Mouse (Mus musculus) MEL (cell line): ENCODE measurements around the gene Bpifb3. TPM values are rescaled to one million over a fixed set of nuclear protein-coding genes. Genes with fewer than 3 reads are reported as not detected.

ENCODE experiments used
- DNase-seq: peaks from one replicate; pipeline ENCODE4 v3.0.0; 2011; ENCODE audit warnings: low read depth, low spot score
- H3K27ac ChIP-seq: 2 replicates; pipeline ENCODE4 v1.5.1; 2012; ENCODE audit warnings: low read depth, mild to moderate bottlenecking, control low read depth, low read length, moderate library complexity; ENCODE audit not compliant: control insufficient read depth
- H3K27me3 ChIP-seq, 2 experiments: fragments of 150-350 bp in 1 of 2; sonication (generic) in 1 of 2; 2 replicates each; pipeline ENCODE4 v1.6.1; 2012; ENCODE audit warnings: low read length in 2 of 2, mild to moderate bottlenecking in 2 of 2, improper control_type of control experiment in 1 of 2, moderate library complexity in 1 of 2; ENCODE audit not compliant: insufficient read depth in 2 of 2, control insufficient read depth in 1 of 2
- H3K36me3 ChIP-seq, 2 experiments: 2 replicates each; pipeline ENCODE4 v1.6.1; 2012 to 2014; ENCODE audit warnings: low read length in 2 of 2, improper control_type of control experiment in 1 of 2, inconsistent platforms in 1 of 2, mild to moderate bottlenecking in 1 of 2; ENCODE audit not compliant: insufficient read depth in 2 of 2, control insufficient read depth in 1 of 2
- H3K4me1 ChIP-seq, 2 experiments: fragments of 150-350 bp in 1 of 2; sonication (generic) in 1 of 2; 2 replicates each; pipeline ENCODE4 v1.6.1; 2012; ENCODE audit warnings: low read length in 2 of 2, improper control_type of control experiment in 1 of 2, mild to moderate bottlenecking in 1 of 2; ENCODE audit not compliant: insufficient read depth in 2 of 2, control insufficient read depth in 1 of 2
- H3K4me3 ChIP-seq, 2 experiments: fragments of 150-350 bp in 1 of 2; sonication (generic) in 1 of 2; 2 replicates each; pipeline ENCODE4 v1.5.1; 2012; ENCODE audit warnings: low read depth in 2 of 2, low read length in 2 of 2, mild to moderate bottlenecking in 2 of 2, moderate library complexity in 2 of 2, control low read depth in 1 of 2, improper control_type of control experiment in 1 of 2; ENCODE audit not compliant: control insufficient read depth in 1 of 2, insufficient read depth in 1 of 2
- H3K79me2 ChIP-seq: 2 replicates; pipeline ENCODE4 v1.6.1; 2012; ENCODE audit warnings: mild to moderate bottlenecking, low read length, moderate library complexity; ENCODE audit not compliant: control insufficient read depth, poor library complexity, insufficient read depth
- H3K9ac ChIP-seq: 2 replicates; pipeline ENCODE4 v1.6.1; 2012; ENCODE audit warnings: low read depth, mild to moderate bottlenecking, control low read depth, low read length, moderate library complexity; ENCODE audit not compliant: control insufficient read depth, poor library complexity, severe bottlenecking
- H3K9me3 ChIP-seq: fragments of 150-350 bp; sonication (generic); replicated peaks from 2 replicates; pipeline ENCODE4 v1.6.1; 2012; ENCODE audit warnings: mild to moderate bottlenecking, low read length, improper control_type of control experiment, moderate library complexity; ENCODE audit not compliant: insufficient read depth
- BHLHE40 ChIP-seq: IDR thresholded peaks from 2 replicates; pipeline ENCODE4 v1.6.1; 2012; ENCODE audit warnings: low read depth, mild to moderate bottlenecking, inconsistent platforms, low read length, improper control_type of control experiment, borderline replicate concordance
- CTCF ChIP-seq, 3 experiments: IDR thresholded peaks in 2 of 3; conservative IDR thresholded peaks in 1 of 3; 2 replicates each; pipeline ENCODE4 v1.5.1; 2011 to 2012; ENCODE audit warnings: low read length in 3 of 3, low read depth in 2 of 3, mild to moderate bottlenecking in 2 of 3, improper control_type of control experiment in 1 of 3, inconsistent platforms in 1 of 3, mixed read lengths in 1 of 3, moderate library complexity in 1 of 3; ENCODE audit not compliant: control insufficient read depth in 1 of 3, insufficient read depth in 1 of 3, poor library complexity in 1 of 3, severe bottlenecking in 1 of 3
- E2F4 ChIP-seq: IDR thresholded peaks from 2 replicates; pipeline ENCODE4 v1.6.1; 2011; ENCODE audit warnings: low read depth, low read length, improper control_type of control experiment, borderline replicate concordance
- EP300 ChIP-seq, 2 experiments: IDR thresholded peaks; 2 replicates each; pipeline ENCODE4 v1.6.1; 2011; ENCODE audit warnings: improper control_type of control experiment in 2 of 2, low read length in 2 of 2, low read depth in 1 of 2, mild to moderate bottlenecking in 1 of 2
- ETS1 ChIP-seq: IDR thresholded peaks from 2 replicates; pipeline ENCODE4 v1.6.1; 2012; ENCODE audit warnings: low read depth, mild to moderate bottlenecking, inconsistent platforms, low read length, improper control_type of control experiment, moderate library complexity
- HCFC1 ChIP-seq: IDR thresholded peaks from 2 replicates; pipeline ENCODE4 v1.6.1; 2012; ENCODE audit warnings: low read depth, mild to moderate bottlenecking, inconsistent platforms, low read length, improper control_type of control experiment, moderate library complexity
- JUND ChIP-seq: IDR thresholded peaks from 2 replicates; pipeline ENCODE4 v1.6.1; 2011; ENCODE audit warnings: low read depth, mild to moderate bottlenecking, improper control_type of control experiment, low read length
- MXI1 ChIP-seq: IDR thresholded peaks from 2 replicates; pipeline ENCODE4 v1.6.1; 2011; ENCODE audit warnings: mild to moderate bottlenecking, low read depth, low read length, improper control_type of control experiment
- MYC ChIP-seq: IDR thresholded peaks from 2 replicates; pipeline ENCODE4 v1.6.1; 2011; ENCODE audit warnings: low read depth, mild to moderate bottlenecking, low read length, improper control_type of control experiment, moderate library complexity
- NELFE ChIP-seq: IDR thresholded peaks from 2 replicates; pipeline ENCODE4 v1.6.1; 2011; ENCODE audit warnings: low read depth, low read length, improper control_type of control experiment
- NRF1 ChIP-seq: IDR thresholded peaks from 2 replicates; pipeline ENCODE4 v1.6.1; 2014; ENCODE audit warnings: low read depth, mild to moderate bottlenecking, inconsistent platforms, low read length, improper control_type of control experiment, moderate library complexity; ENCODE audit not compliant: poor library complexity, insufficient read depth, severe bottlenecking
- POLR2A ChIP-seq, 2 experiments: IDR thresholded peaks; 2 replicates each; pipeline ENCODE4 v1.6.1; 2011 to 2012; ENCODE audit warnings: low read length in 2 of 2, mild to moderate bottlenecking in 2 of 2, control low read depth in 1 of 2, improper control_type of control experiment in 1 of 2, low read depth in 1 of 2, moderate library complexity in 1 of 2; ENCODE audit not compliant: control insufficient read depth in 1 of 2, insufficient read depth in 1 of 2, poor library complexity in 1 of 2
- RAD21 ChIP-seq: IDR thresholded peaks from 2 replicates; pipeline ENCODE4 v1.6.1; 2011; ENCODE audit warnings: mild to moderate bottlenecking, low read depth, low read length, improper control_type of control experiment
- SMC3 ChIP-seq: IDR thresholded peaks from 2 replicates; pipeline ENCODE4 v1.6.1; 2011; ENCODE audit warnings: low read depth, low read length, improper control_type of control experiment
- UBTF ChIP-seq: IDR thresholded peaks from 2 replicates; pipeline ENCODE4 v1.6.1; 2012; ENCODE audit warnings: low read depth, mild to moderate bottlenecking, inconsistent platforms, low read length, improper control_type of control experiment, moderate library complexity, borderline replicate concordance; ENCODE audit not compliant: insufficient read depth
- USF2 ChIP-seq, 2 experiments: IDR thresholded peaks; 2 replicates each; pipeline ENCODE4 v1.6.1; 2011 to 2012; ENCODE audit warnings: improper control_type of control experiment in 2 of 2, low read length in 2 of 2, borderline replicate concordance in 1 of 2, inconsistent platforms in 1 of 2, low read depth in 1 of 2, mild to moderate bottlenecking in 1 of 2; ENCODE audit not compliant: insufficient read depth in 1 of 2
- ZKSCAN1 ChIP-seq: IDR thresholded peaks from 2 replicates; pipeline ENCODE4 v1.6.1; 2012; ENCODE audit warnings: low read depth, mild to moderate bottlenecking, inconsistent platforms, low read length, improper control_type of control experiment, moderate library complexity
- polyA plus RNA-seq, 2 experiments: library from polyadenylated mRNA; stranded (reverse) in 1 of 2; unstranded in 1 of 2; fragments of >175 nt in 1 of 2; fragments of >200 nt in 1 of 2; gene quantifications; 2 replicates each; pipeline versions ENCODE4 v1.2.1 to v1.2.4; 2012; ENCODE audit warnings: low replicate concordance in 2 of 2, low read depth in 1 of 2; ENCODE audit not compliant: insufficient read length in 2 of 2, insufficient read depth in 1 of 2, missing spikeins in 1 of 2
- total RNA-seq: library from RNA; depleted of rRNA; stranded (reverse); fragments of 300-350 nt; gene quantifications from 2 replicates; pipeline ENCODE4 v1.2.3, GENCODE M21; 2012

Bpifb3 gene
- total and polyA plus RNA-seq, 3 experiments: not detected

- Histone ChIP-seq H3K9ac (no peak overlapping the region), H3K27me3 (no peaks in the 10 kb centered on the region), H3K27ac (no peak overlapping the region), H3K9me3 (no peaks in the 10 kb centered on the region), H3K36me3 (no peaks in the 10 kb centered on the region), H3K79me2 (no peaks in the 10 kb centered on the region), H3K4me3 (no peak overlapping the region), H3K4me1 (no peaks in the 10 kb centered on the region)
- TF ChIP-seq E2F4: no peak
- no peak for TF ChIP-seq JUND
- TF ChIP-seq USF2 (IDR thresholded peaks at IDR 0.05; ENCODE audit: borderline replicate concordance in 1 of 2, insufficient read depth in 1 of 2, low read depth in 1 of 2, low read length in 2 of 2): no peak
- TF ChIP-seq BHLHE40: no peak
- no peak for TF ChIP-seq NRF1
- no peak for DNase-seq
Measured at GRCm38 (mm10) chr2:153931125-153931524, 13.1 kb downstream of the Bpifb3 start.

GRCm38 (mm10) chr2:153933311-153933710, 15.3 kb downstream of the Bpifb3 start:
- H3K4me1 ChIP-seq: no peaks in the 10 kb centered on the region
- H3K9ac ChIP-seq: no peak overlapping the region
- no peaks in the 10 kb centered on the region for H3K36me3 ChIP-seq
- H3K79me2 ChIP-seq: no peaks in the 10 kb centered on the region
- no peaks in the 10 kb centered on the region for H3K9me3 ChIP-seq
- no peak for TF ChIP-seq ZKSCAN1
- no peak for DNase-seq
- H3K4me3 ChIP-seq: no peak overlapping the region
- H3K27ac ChIP-seq: no peak overlapping the region
- H3K27me3 ChIP-seq: no peaks in the 10 kb centered on the region

GRCm38 (mm10) chr2:153935348-153935747, 17.3 kb downstream of the Bpifb3 start:
- Histone ChIP-seq H3K36me3 (no peaks in the 10 kb centered on the region), H3K9ac (no peak overlapping the region), H3K9me3 (no peaks in the 10 kb centered on the region), H3K27me3 (no peaks in the 10 kb centered on the region), H3K4me3 (no peak overlapping the region), H3K79me2 (no peaks in the 10 kb centered on the region), H3K4me1 (no peaks in the 10 kb centered on the region), H3K27ac (no peak overlapping the region)
- TF ChIP-seq CTCF (IDR thresholded peaks at IDR 0.05 in 2 of 3, conservative IDR thresholded peaks at IDR 0.05 in 1 of 3; ENCODE audit: control insufficient read depth in 1 of 3, insufficient read depth in 1 of 3, low read depth in 2 of 3, low read length in 3 of 3, poor library complexity in 1 of 3, severe bottlenecking in 1 of 3) (peak in 1 of 3 experiments; percentile 26; a peak in 1 of 6 replicates), BHLHE40 (no peak)
- DNase-seq: no peak

- H3K27me3 ChIP-seq: no peaks in the 10 kb centered on the region
- TF ChIP-seq CTCF (IDR thresholded peaks at IDR 0.05 in 2 of 3, conservative IDR thresholded peaks at IDR 0.05 in 1 of 3; ENCODE audit: control insufficient read depth in 1 of 3, insufficient read depth in 1 of 3, low read depth in 2 of 3, low read length in 3 of 3, poor library complexity in 1 of 3, severe bottlenecking in 1 of 3) (no peak), RAD21 (no peak), MXI1 (no peak), NRF1 (no peak), POLR2A (IDR thresholded peaks at IDR 0.05; ENCODE audit: control insufficient read depth in 1 of 2, insufficient read depth in 1 of 2, low read depth in 1 of 2, low read length in 2 of 2, poor library complexity in 1 of 2) (no peak), UBTF (no peak), NELFE (no peak), E2F4 (no peak), EP300 (IDR thresholded peaks at IDR 0.05; ENCODE audit: low read depth in 1 of 2, low read length in 2 of 2) (no peak), HCFC1 (no peak), MYC (no peak), SMC3 (no peak), JUND (no peak), ETS1 (no peak)
- TF ChIP-seq, all 39 proteins: peak for 0
- H3K79me2 ChIP-seq: no peaks in the 10 kb centered on the region
- H3K27ac ChIP-seq: no peak within 1 kb of the TSS
- no peaks in the 10 kb centered on the region for H3K4me1 ChIP-seq
- no peak within 1 kb of the TSS for H3K4me3 ChIP-seq
- no peak for DNase-seq
- no peak within 1 kb of the TSS for H3K9ac ChIP-seq
- no peaks in the 10 kb centered on the region for H3K36me3 ChIP-seq
- H3K9me3 ChIP-seq: no peaks in the 10 kb centered on the region
Measured at GRCm38 (mm10) chr2:153937843-153938242, 19.8 kb downstream of the Bpifb3 start, which contains the start of gene Bpifb4. Bpifb4 (plus strand) TSS chr2:153938212.
